Comparison of ENCODE assay signal across 16 mouse cellular contexts in the genomic region with DNA sequence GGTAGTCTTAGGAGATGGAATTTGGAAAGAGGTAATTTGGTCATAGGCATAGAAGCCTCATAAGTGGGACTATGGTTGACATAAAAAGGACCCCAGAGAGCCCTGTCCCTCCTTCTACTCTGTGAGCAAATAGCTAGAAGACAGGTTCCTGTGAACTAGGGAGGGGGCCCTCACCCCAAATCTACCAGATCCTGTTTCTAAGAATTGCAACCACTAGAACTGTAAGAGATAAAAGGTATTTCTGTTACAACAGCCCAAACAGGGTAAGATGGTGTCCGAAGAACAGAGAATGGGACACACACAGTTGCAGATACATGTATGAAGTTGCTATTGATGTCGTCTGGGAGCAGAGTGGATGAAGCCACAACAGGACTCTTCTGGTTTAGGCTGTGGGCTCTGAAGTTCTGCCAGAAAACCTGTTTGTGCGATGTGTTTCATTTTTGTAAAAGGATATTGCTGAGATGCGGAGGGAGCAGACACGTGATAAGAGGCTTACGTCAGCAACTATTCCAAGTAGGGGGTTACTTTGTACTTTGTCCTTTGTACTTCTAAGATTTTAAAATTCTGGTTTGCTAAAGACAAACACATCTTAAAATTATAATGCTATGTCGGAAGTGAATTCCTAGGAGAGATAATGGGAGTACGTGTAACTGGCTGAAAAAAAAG.
A peak's percentile ranks its signal among the peaks of the same experiment; 100 is the strongest.
DNase-seq lines count a peak whose midpoint lies in the region; ATAC-seq and TF ChIP-seq lines count a peak whose summit lies in the region.
"Had no signal": no experiment of that assay in that cellular context is flagged by ENCODE, and none has a peak within 500 bp of the region (broad histone marks: within the 10 kb centered on the region; RNA-seq: fewer than 3 reads in every experiment).

No protein-coding gene starts in this region.

- H3K27me3 ChIP-seq in kidney, adult 2 months (replicated peaks; ENCODE audit: control insufficient read depth, insufficient read depth, low read length): no peaks in the 10 kb centered on the region
- H3K27me3 ChIP-seq: embryonic facial prominence, embryonic 12.5 days; forebrain, embryonic 15.5 days; heart, embryonic 12.5 days had no signal

- no peak overlapping the region for H3K27ac ChIP-seq in kidney, adult 2 months (ENCODE audit: insufficient read depth, low read depth, low read length)
- peak overlapping the region; percentile 83 for H3K27ac ChIP-seq in olfactory bulb, adult 2 months (ENCODE audit: insufficient read depth, low read depth, low read length)
- H3K27ac ChIP-seq: embryonic facial prominence, embryonic 12.5 days; forebrain, embryonic 15.5 days; heart, adult 2 months had no signal

- peak; percentile 25 for DNase-seq in kidney, adult 2 months
- DNase-seq in kidney, postnatal 4 days: no peak
- DNase-seq in CD4-positive, CD25-positive, alpha-beta regulatory T cell, adult 2 months (ENCODE audit: low read depth, low spot score): peak; percentile 37
- DNase-seq in brain, adult 2 months (ENCODE audit: low read depth, low spot score): peak; percentile 16
- no peak for DNase-seq in left cerebral cortex, postnatal 4 days
- DNase-seq: adrenal gland, adult 8-10 months; cerebellum, adult 11-12 months; cerebellum, adult 9-10 months; cerebellum, postnatal 25 days; heart, adult 2 months had no signal

- intact Hi-C loops in left cerebral cortex, postnatal 4 days (cut with DNase I): no loop called here

- ATAC-seq in monocyte, adult 5-6 weeks (replicated peaks; ENCODE audit: insufficient number of reproducible peaks, low FRiP score, low TSS enrichment, poor library complexity, severe bottlenecking): no peak
- ATAC-seq: forebrain, embryonic 15.5 days had no signal

- no peaks in the 10 kb centered on the region for H3K36me3 ChIP-seq in kidney, adult 2 months (ENCODE audit: control insufficient read depth, insufficient read depth, low read length)
- H3K36me3 ChIP-seq: embryonic facial prominence, embryonic 12.5 days; forebrain, embryonic 15.5 days; heart, embryonic 12.5 days; hindbrain, embryonic 10.5 days had no signal

- no peak overlapping the region for H3K4me3 ChIP-seq in kidney, adult 2 months (ENCODE audit: insufficient read depth, low read depth, low read length)
- H3K4me3 ChIP-seq in olfactory bulb, adult 2 months (ENCODE audit: insufficient read depth, low read depth, low read length): no peak overlapping the region
- H3K4me3 ChIP-seq: embryonic facial prominence, embryonic 12.5 days; forebrain, embryonic 15.5 days; heart, adult 2 months; heart, embryonic 12.5 days; hindbrain, embryonic 10.5 days had no signal

- H3K4me1 ChIP-seq in kidney, adult 2 months (ENCODE audit: control insufficient read depth, insufficient read depth, low read length): no peaks in the 10 kb centered on the region
- H3K4me1 ChIP-seq in olfactory bulb, adult 2 months (ENCODE audit: control insufficient read depth, insufficient read depth, low read length): peaks cover 7% of the 10 kb centered on the region
- H3K4me1 ChIP-seq: embryonic facial prominence, embryonic 12.5 days had no signal

- no peak for TF ChIP-seq CTCF in kidney, adult 2 months (conservative IDR thresholded peaks at IDR 0.05; ENCODE audit: insufficient read depth, insufficient read length, low read depth, low read length)
- no peak for TF ChIP-seq CTCF in olfactory bulb, adult 2 months (IDR thresholded peaks at IDR 0.05; ENCODE audit: insufficient read depth, low read depth, low read length)

- WGBS in kidney, adult 2 months: 72% methylated on average over 8 of the region's 8 CpGs
- 75% methylated on average over 8 of the region's 8 CpGs for WGBS in olfactory bulb, adult 2 months

- no peak for TF ChIP-seq POLR2A in kidney, adult 2 months (IDR thresholded peaks at IDR 0.05; ENCODE audit: low read depth, low read length)
- TF ChIP-seq POLR2A in olfactory bulb, adult 2 months (IDR thresholded peaks at IDR 0.05; ENCODE audit: insufficient read depth, low read depth, low read length): no peak

Comparison
In these comparisons a context has a peak if more than half of its experiments do, and no peak if none do; other contexts are left out.
1. DNase-seq: peak in kidney, adult 2 months (single experiment), CD4-positive, CD25-positive, alpha-beta regulatory T cell, adult 2 months (single experiment) and brain, adult 2 months (single experiment); none in kidney, postnatal 4 days (0 of 2) and left cerebral cortex, postnatal 4 days (single experiment).